Mouse (Mus musculus): Measurements from ENCODE around the gene Capn7. TPM values are rescaled to one million over a fixed set of nuclear protein-coding genes. Genes with fewer than 3 reads are reported as not detected.

Gene Capn7
- polyA plus RNA-seq (2012; rRNA removed): 3.3 and 5.8 TPM in 2 replicates

DNA sequence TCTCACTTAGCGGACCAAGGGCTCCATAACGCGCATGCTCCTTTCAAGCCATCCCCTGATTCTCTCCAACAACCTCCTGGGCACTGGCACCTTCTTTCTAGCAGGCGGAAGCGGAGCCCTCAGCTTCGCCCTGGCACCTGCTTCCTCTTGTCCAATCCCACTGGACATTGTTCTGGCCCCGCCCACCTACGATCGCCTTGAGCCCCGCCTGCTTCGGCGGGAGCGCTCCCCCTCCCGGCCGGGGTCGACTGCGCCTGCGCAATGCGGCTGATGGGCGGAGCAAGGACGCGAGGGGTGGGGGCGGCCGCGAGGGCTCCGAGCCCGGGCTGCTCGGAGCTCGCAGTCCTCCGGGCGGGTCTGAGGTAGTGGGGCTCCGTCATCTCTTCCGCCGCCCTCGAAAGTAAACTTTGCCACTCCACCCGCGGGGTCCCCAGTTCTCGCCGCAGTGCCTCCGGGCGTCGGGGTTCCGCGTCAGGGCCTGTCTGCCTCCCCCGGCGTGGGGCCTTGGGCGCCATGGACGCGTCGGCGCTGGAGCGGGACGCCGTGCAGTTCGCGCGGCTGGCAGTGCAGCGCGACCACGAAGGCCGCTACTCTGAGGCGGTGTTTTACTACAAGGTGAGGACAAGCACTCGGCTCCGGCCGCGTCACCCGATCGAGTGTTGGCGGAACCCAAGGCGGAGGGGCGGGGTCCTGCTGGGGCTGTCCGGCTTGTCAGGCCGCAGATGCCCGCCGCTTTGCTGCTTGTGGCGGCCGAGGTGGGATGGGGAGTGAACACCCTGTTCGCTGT lies at the start of gene Capn7:
TSS of gene Capn7 (plus strand) at position 270 of the 787 bp plus-strand sequence.
- under 1% methylated on average over 78 of the region's 78 CpGs for WGBS
- Histone ChIP-seq H3K27ac (ENCODE audit: insufficient read depth, low read depth, low read length) (peak within 1 kb of the TSS; percentile 85), H3K4me1 (ENCODE audit: control insufficient read depth, insufficient read depth, insufficient read length, low read length) (no peaks in the 10 kb centered on the region), H3K27me3 (ENCODE audit: control insufficient read depth, insufficient read depth, low read length) (no peaks in the 10 kb centered on the region), H3K36me3 (ENCODE audit: control insufficient read depth, insufficient read depth, low read length) (peaks cover 3% of the 10 kb centered on the region), H3K4me3 (ENCODE audit: low read depth, low read length) (peak within 1 kb of the TSS; percentile 73)
- no peak for TF ChIP-seq CTCF (IDR thresholded peaks at IDR 0.05; ENCODE audit: extremely low read depth, insufficient read length, insufficient replicate concordance, low read depth, low read length)
- peak; percentile 90 for TF ChIP-seq POLR2A (IDR thresholded peaks at IDR 0.05; ENCODE audit: low read depth, low read length)

GRCm38 (mm10) chr14:31313192-31313591 lies 23.2 kb upstream of the Capn7 start:
- Histone ChIP-seq H3K4me3 (ENCODE audit: low read depth, low read length) (no peak overlapping the region), H3K27me3 (ENCODE audit: control insufficient read depth, insufficient read depth, low read length) (no peaks in the 10 kb centered on the region), H3K4me1 (ENCODE audit: control insufficient read depth, insufficient read depth, insufficient read length, low read length) (no peaks in the 10 kb centered on the region), H3K27ac (ENCODE audit: insufficient read depth, low read depth, low read length) (no peak overlapping the region), H3K36me3 (ENCODE audit: control insufficient read depth, insufficient read depth, low read length) (no peaks in the 10 kb centered on the region)
- no peak for TF ChIP-seq CTCF (IDR thresholded peaks at IDR 0.05; ENCODE audit: extremely low read depth, insufficient read length, insufficient replicate concordance, low read depth, low read length)
- no peak for TF ChIP-seq POLR2A (IDR thresholded peaks at IDR 0.05; ENCODE audit: low read depth, low read length)
- WGBS: 60% methylated on average over 3 of the region's 3 CpGs

DNA sequence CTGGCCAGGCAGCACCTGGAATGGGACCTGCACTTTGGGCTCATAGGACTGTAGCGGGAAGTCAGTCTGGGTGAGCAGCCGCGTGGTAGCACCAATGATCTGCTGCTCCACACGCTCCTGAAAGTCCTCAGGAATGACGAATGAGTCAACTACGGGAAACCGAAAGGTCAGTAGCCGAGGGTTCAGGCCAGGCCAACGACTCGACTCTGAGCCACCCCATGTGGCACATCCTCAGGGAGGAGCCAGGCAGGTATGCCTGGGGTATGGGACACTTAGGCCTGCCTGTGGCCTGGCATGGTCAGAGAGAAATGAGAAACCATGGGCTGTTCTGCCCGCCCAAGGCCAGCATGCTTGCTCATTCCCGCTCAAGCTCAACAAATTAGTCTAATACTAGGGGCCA lies 19.8 kb upstream of the Capn7 start:
- Histone ChIP-seq H3K4me1 (ENCODE audit: control insufficient read depth, insufficient read depth, insufficient read length, low read length) (no peaks in the 10 kb centered on the region), H3K4me3 (ENCODE audit: low read depth, low read length) (no peak overlapping the region), H3K27me3 (ENCODE audit: control insufficient read depth, insufficient read depth, low read length) (no peaks in the 10 kb centered on the region), H3K27ac (ENCODE audit: insufficient read depth, low read depth, low read length) (no peak overlapping the region), H3K36me3 (ENCODE audit: control insufficient read depth, insufficient read depth, low read length) (no peaks in the 10 kb centered on the region)
- WGBS: 54% methylated on average over 12 of the region's 12 CpGs
- no peak for TF ChIP-seq CTCF (IDR thresholded peaks at IDR 0.05; ENCODE audit: extremely low read depth, insufficient read length, insufficient replicate concordance, low read depth, low read length)
- TF ChIP-seq POLR2A (IDR thresholded peaks at IDR 0.05; ENCODE audit: low read depth, low read length): no peak

- no peaks in the 10 kb centered on the region for H3K4me1 ChIP-seq (ENCODE audit: control insufficient read depth, insufficient read depth, insufficient read length, low read length)
- no peak overlapping the region for H3K27ac ChIP-seq (ENCODE audit: insufficient read depth, low read depth, low read length)
- H3K36me3 ChIP-seq (ENCODE audit: control insufficient read depth, insufficient read depth, low read length): no peaks in the 10 kb centered on the region
- H3K4me3 ChIP-seq (ENCODE audit: low read depth, low read length): no peak overlapping the region
- H3K27me3 ChIP-seq (ENCODE audit: control insufficient read depth, insufficient read depth, low read length): no peaks in the 10 kb centered on the region
- TF ChIP-seq CTCF (IDR thresholded peaks at IDR 0.05; ENCODE audit: extremely low read depth, insufficient read length, insufficient replicate concordance, low read depth, low read length) (no peak), POLR2A (IDR thresholded peaks at IDR 0.05; ENCODE audit: low read depth, low read length) (no peak)
- 80% methylated on average over 3 of the region's 3 CpGs for WGBS
Observed at GRCm38 (mm10) chr14:31317754-31318153, 18.7 kb upstream of the Capn7 start.

DNA sequence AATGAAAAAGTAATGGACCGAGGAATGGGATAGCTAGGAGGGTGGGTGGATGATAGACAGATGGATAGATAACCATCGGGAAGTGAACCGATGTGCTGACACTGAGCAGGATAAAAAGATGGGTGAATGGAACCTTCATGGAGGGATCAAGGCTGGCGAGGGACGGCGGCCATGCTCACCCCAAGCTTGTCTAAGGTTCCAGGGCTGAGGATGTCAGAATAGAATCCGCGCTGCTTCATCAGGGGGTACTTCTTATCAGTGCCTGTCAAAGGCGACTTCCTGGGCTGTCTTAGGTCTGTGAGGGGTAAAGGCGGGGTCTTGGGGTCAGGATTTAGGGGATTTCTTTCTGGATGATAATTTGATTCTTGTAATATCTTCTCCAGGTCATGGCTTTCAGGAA lies 16.9 kb upstream of the Capn7 start:
- 76% methylated on average over 10 of the region's 10 CpGs for WGBS
- Histone ChIP-seq H3K27ac (ENCODE audit: insufficient read depth, low read depth, low read length) (no peak overlapping the region), H3K4me1 (ENCODE audit: control insufficient read depth, insufficient read depth, insufficient read length, low read length) (peaks cover 5% of the 10 kb centered on the region; the same call in 1 of the 2 replicates), H3K36me3 (ENCODE audit: control insufficient read depth, insufficient read depth, low read length) (no peaks in the 10 kb centered on the region), H3K4me3 (ENCODE audit: low read depth, low read length) (no peak overlapping the region), H3K27me3 (ENCODE audit: control insufficient read depth, insufficient read depth, low read length) (no peaks in the 10 kb centered on the region)
- TF ChIP-seq POLR2A (IDR thresholded peaks at IDR 0.05; ENCODE audit: low read depth, low read length) (no peak), CTCF (IDR thresholded peaks at IDR 0.05; ENCODE audit: extremely low read depth, insufficient read length, insufficient replicate concordance, low read depth, low read length) (no peak)

DNA sequence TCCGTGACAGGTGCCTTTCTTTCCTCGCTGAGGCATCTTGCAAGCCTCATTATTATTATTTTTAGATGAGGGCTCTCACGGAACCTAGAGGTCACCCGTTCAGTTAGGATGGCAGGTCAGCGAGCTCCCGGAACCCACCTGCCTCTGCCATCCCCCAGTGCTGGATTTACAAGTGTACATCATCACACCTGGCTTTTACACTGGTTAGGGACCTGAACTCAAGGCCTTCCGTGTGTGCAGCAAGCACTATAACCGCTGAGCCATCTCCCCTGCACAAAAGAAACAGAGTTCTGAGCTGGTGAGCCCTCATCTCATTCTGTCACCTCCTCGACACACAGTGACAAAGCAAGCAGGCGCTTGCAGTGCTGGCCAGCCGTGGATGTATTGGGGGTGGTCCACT lies 15.3 kb upstream of the Capn7 start:
- Histone ChIP-seq H3K27ac (ENCODE audit: insufficient read depth, low read depth, low read length) (no peak overlapping the region), H3K36me3 (ENCODE audit: control insufficient read depth, insufficient read depth, low read length) (no peaks in the 10 kb centered on the region), H3K4me3 (ENCODE audit: low read depth, low read length) (no peak overlapping the region), H3K4me1 (ENCODE audit: control insufficient read depth, insufficient read depth, insufficient read length, low read length) (peaks cover 5% of the 10 kb centered on the region; the same call in 1 of the 2 replicates), H3K27me3 (ENCODE audit: control insufficient read depth, insufficient read depth, low read length) (no peaks in the 10 kb centered on the region)
- WGBS: 87% methylated on average over 11 of the region's 11 CpGs
- no peak for TF ChIP-seq CTCF (IDR thresholded peaks at IDR 0.05; ENCODE audit: extremely low read depth, insufficient read length, insufficient replicate concordance, low read depth, low read length)
- no peak for TF ChIP-seq POLR2A (IDR thresholded peaks at IDR 0.05; ENCODE audit: low read depth, low read length)

DNA sequence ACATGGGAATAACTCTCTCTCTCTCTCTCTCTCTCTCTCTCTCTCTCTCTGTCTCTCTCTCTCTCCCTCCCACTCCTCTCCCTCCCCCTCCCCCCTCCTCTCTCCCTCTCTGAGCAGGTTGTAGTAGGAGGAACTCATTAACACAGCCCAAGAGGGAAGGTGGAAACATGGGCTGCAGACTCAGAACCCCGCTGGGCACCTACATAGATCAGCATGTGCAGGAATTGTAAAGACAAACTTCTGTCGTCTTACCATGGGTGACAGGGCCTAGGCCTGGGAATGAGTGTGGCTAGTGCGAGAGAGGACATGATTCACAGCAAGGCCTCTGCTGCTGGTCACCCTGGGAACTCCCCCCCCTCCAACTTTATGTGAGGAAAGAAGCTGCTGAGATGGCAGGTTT lies 14.2 kb upstream of the Capn7 start:
- H3K4me1 ChIP-seq (ENCODE audit: control insufficient read depth, insufficient read depth, insufficient read length, low read length): peaks cover 5% of the 10 kb centered on the region; the same call in 1 of the 2 replicates
- no peak overlapping the region for H3K27ac ChIP-seq (ENCODE audit: insufficient read depth, low read depth, low read length)
- H3K27me3 ChIP-seq (ENCODE audit: control insufficient read depth, insufficient read depth, low read length): no peaks in the 10 kb centered on the region
- 84% methylated on average over 3 of the region's 3 CpGs for WGBS
- TF ChIP-seq POLR2A (IDR thresholded peaks at IDR 0.05; ENCODE audit: low read depth, low read length) (no peak), CTCF (IDR thresholded peaks at IDR 0.05; ENCODE audit: extremely low read depth, insufficient read length, insufficient replicate concordance, low read depth, low read length) (no peak)
- H3K4me3 ChIP-seq (ENCODE audit: low read depth, low read length): no peak overlapping the region
- no peaks in the 10 kb centered on the region for H3K36me3 ChIP-seq (ENCODE audit: control insufficient read depth, insufficient read depth, low read length)

All from small intestine, adult 2 months (tissue).